Mouse (Mus musculus) intestine, embryonic 16.5 days (tissue): ENCODE results near the gene Samd5. TPM values are rescaled to one million over a fixed set of nuclear protein-coding genes. Genes with fewer than 3 reads are reported as not detected.

ENCODE experiments used
- ATAC-seq: fragments of 200-750 bp; cut with Nextera tagmentation; 2 replicates; pipeline ENCODE4 v1.8.0; 2017; ENCODE audit warnings: moderate TSS enrichment, moderate library complexity
- H3K27ac ChIP-seq: fragments of 300-500 bp; sonication (generic); 2 replicates; pipeline ENCODE4 v1.5.1; 2014; ENCODE audit warnings: mild to moderate bottlenecking, low read length
- H3K27me3 ChIP-seq: fragments of 300-500 bp; sonication (generic); replicated peaks from 2 replicates; pipeline ENCODE4 v1.6.1; 2014; ENCODE audit warnings: low read length, control low read depth, mixed read lengths; ENCODE audit not compliant: control insufficient read depth, insufficient read depth
- H3K36me3 ChIP-seq: fragments of 300-500 bp; sonication (generic); 2 replicates; pipeline ENCODE4 v1.6.1; 2014; ENCODE audit warnings: low read length, control low read depth; ENCODE audit not compliant: control insufficient read depth, insufficient read depth
- H3K4me1 ChIP-seq: fragments of 300-500 bp; sonication (generic); 2 replicates; pipeline ENCODE4 v1.6.1; 2014; ENCODE audit warnings: low read length, control low read depth, mixed read lengths; ENCODE audit not compliant: control insufficient read depth, insufficient read depth
- H3K4me2 ChIP-seq: fragments of 300-500 bp; sonication (generic); 2 replicates; pipeline ENCODE4 v1.6.1; 2014; ENCODE audit warnings: low read depth, low read length, control low read depth
- H3K4me3 ChIP-seq: fragments of 300-500 bp; sonication (generic); 2 replicates; pipeline ENCODE4 v1.5.1; 2014; ENCODE audit warnings: mild to moderate bottlenecking, low read length
- H3K9ac ChIP-seq: fragments of 300-500 bp; sonication (generic); 2 replicates; pipeline ENCODE4 v1.6.1; 2014; ENCODE audit warnings: low read depth, low read length
- H3K9me3 ChIP-seq: fragments of 300-500 bp; sonication (generic); 2 replicates; pipeline ENCODE4 v1.6.1; 2016; ENCODE audit warnings: low read length, control low read depth; ENCODE audit not compliant: control insufficient read depth
- WGBS: fragments of 180-500 bp; shearing (Covaris S2); extraction: QIAGEN DNeasy Blood & Tissue Kit; methylation state at CpG from one replicate; pipeline ENCODE4 v1.1.7; 2014; 5-methylcytosine and 5-hydroxymethylcytosine counted together
- polyA plus RNA-seq: library from polyadenylated mRNA; unstranded; fragments of >200 nt; fragmentation: Nextera tagmentation; extraction: Ambion mirVana; gene quantifications from 2 replicates; pipeline ENCODE4 v1.2.1, GENCODE M21; 2015

Samd5 gene
- polyA plus RNA-seq, 1 experiment from 2014 or later, result 5.1 TPM

- WGBS, result 85% methylated on average over 6 of the region's 6 CpGs
- no peaks in the 10 kb centered on the region for H3K9me3 ChIP-seq
- H3K4me2 ChIP-seq, result no peak overlapping the region
- ATAC-seq, result no peak
- H3K4me3 ChIP-seq, result no peak overlapping the region
- no peaks in the 10 kb centered on the region for H3K36me3 ChIP-seq
- H3K27me3 ChIP-seq, result no peaks in the 10 kb centered on the region
- H3K4me1 ChIP-seq, result peaks cover 8% of the 10 kb centered on the region; the same call in 1 of the 2 replicates
- no peak overlapping the region for H3K27ac ChIP-seq
- no peak overlapping the region for H3K9ac ChIP-seq
These were observed 4.7 kb downstream of the Samd5 start for GRCm38 (mm10) chr10:9670351-9670750.

DNA sequence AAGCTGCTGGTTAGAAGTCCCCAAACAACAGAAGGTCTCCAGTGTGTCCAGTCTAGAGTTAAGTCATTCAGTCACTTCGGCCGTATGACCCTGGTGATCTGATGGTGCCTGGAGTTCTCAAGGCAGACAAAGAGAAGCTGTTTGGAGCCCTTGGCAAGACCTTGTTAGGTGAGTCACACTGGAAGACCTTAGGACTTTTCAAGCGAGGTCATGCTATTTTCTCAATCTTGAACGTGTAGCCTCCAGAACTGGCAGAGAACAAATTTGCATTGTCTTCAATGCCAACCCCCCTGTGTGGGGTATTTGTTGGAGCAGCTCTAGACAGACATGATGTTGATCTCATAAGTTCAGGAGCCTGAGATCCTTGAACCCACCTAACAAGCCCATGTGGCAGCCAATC, 6.2 kb downstream of the Samd5 start:
- Histone ChIP-seq H3K4me2 (no peak overlapping the region), H3K9ac (no peak overlapping the region), H3K4me3 (no peak overlapping the region), H3K27ac (no peak overlapping the region), H3K4me1 (peaks cover 4% of the 10 kb centered on the region; the same call in 1 of the 2 replicates), H3K9me3 (no peaks in the 10 kb centered on the region), H3K36me3 (no peaks in the 10 kb centered on the region), H3K27me3 (no peaks in the 10 kb centered on the region)
- no peak for ATAC-seq
- 83% methylated on average over 4 of the region's 4 CpGs for WGBS

DNA sequence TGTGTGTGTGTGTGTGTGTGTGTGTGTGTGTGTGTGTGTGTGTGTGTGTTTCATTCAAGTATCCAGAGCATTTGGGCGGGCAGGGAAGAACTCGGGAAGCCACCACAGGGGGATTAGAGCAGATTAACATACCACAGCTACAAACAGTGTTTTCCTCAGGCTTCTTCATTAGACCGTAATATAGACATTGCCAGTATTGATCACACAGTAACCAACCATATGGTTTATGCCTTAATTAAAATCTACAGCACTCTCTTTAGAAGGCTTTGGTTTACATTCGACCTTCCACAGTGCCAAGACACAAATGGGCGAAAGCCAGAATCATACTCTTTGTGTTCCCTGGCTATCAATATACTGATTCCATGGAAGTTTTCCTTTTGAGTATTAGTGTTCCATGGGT, 22.1 kb downstream of the Samd5 start:
- 86% methylated on average over 5 of the region's 5 CpGs for WGBS
- Histone ChIP-seq H3K9me3 (no peaks in the 10 kb centered on the region), H3K4me2 (no peak overlapping the region), H3K4me3 (no peak overlapping the region), H3K36me3 (no peaks in the 10 kb centered on the region), H3K4me1 (peaks cover 10% of the 10 kb centered on the region), H3K9ac (no peak overlapping the region), H3K27me3 (no peaks in the 10 kb centered on the region), H3K27ac (no peak overlapping the region)
- ATAC-seq, result no peak

DNA sequence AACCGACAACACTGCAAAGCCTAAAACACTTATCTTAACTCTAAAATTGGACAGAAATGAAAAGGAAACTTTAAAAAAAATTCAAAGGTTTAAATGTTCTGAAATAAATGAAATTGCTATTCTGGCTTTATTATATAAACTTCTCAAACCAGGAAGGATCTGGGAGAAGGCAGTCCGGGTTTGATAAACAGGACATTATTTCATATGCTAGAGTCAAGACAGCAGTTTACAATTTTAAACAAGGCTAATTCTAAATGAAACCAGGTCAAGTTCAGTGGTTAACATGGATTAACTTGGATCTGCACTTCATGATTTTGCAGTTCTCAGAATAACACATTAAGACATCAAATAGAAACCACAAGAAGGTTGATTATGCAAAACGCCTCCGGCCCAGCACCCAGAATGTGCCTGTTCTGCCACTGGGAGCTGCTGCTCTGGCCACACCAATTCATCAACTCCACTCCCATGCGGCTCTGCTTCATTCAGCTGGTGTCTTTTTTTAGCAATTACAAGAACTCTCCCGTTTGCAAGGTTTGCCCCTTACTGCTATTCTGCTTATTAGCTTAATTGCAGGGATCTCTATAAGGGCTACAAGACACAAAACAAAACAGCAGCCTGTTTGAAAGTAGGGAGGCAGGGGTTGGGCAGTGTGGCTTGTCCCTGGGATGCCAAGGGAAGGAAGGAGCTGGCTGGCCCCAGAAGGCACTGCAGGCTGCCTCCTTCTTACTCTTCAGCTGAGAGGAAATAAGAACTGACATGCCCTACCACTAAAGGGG, 24.8 kb downstream of the Samd5 start:
- Histone ChIP-seq H3K9me3 (no peaks in the 10 kb centered on the region), H3K27ac (peak overlapping the region; percentile 33; the same call in 1 of the 2 replicates), H3K4me1 (peaks cover 10% of the 10 kb centered on the region), H3K27me3 (no peaks in the 10 kb centered on the region), H3K9ac (no peak overlapping the region), H3K36me3 (no peaks in the 10 kb centered on the region), H3K4me2 (0 out of 2 replicates have a peak overlapping the region, but pooled peaks have one; percentile 3), H3K4me3 (no peak overlapping the region)
- WGBS, result 42% methylated on average over 6 of the region's 6 CpGs
- ATAC-seq, result no peak

- WGBS, result 55% methylated on average over 2 of the region's 2 CpGs
- Histone ChIP-seq H3K27ac (0 out of 2 replicates have a peak overlapping the region, but pooled peaks have one; percentile 20), H3K4me2 (no peak overlapping the region), H3K4me1 (peaks cover 10% of the 10 kb centered on the region), H3K4me3 (no peak overlapping the region), H3K9me3 (no peaks in the 10 kb centered on the region), H3K36me3 (no peaks in the 10 kb centered on the region), H3K27me3 (no peaks in the 10 kb centered on the region), H3K9ac (no peak overlapping the region)
- ATAC-seq, result no peak
These were observed 26.5 kb downstream of the Samd5 start for GRCm38 (mm10) chr10:9648464-9648863.

DNA sequence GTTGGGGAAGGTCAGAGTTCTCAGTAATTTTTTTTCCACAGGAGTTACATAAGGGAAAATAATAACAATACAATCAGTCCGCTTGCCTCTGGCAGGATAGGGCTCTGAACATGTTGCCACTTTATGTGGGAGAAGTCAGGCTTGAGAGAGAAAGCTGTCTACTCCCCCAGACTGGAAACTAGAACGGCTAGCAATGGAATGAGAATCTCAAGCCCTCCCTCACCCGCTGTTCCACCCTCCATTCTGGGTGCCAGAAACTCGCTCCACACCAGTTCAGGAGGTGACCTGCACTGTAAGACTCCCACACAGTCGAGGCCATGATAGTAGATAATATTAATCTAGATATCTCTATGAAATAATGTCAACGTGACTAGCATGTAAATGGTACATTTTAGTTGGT, 27.3 kb downstream of the Samd5 start:
- Histone ChIP-seq H3K27ac (no peak overlapping the region), H3K4me2 (no peak overlapping the region), H3K4me1 (peaks cover 10% of the 10 kb centered on the region), H3K4me3 (no peak overlapping the region), H3K9me3 (no peaks in the 10 kb centered on the region), H3K9ac (no peak overlapping the region), H3K27me3 (no peaks in the 10 kb centered on the region), H3K36me3 (no peaks in the 10 kb centered on the region)
- WGBS, result 69% methylated on average over 6 of the region's 6 CpGs
- no peak for ATAC-seq

DNA sequence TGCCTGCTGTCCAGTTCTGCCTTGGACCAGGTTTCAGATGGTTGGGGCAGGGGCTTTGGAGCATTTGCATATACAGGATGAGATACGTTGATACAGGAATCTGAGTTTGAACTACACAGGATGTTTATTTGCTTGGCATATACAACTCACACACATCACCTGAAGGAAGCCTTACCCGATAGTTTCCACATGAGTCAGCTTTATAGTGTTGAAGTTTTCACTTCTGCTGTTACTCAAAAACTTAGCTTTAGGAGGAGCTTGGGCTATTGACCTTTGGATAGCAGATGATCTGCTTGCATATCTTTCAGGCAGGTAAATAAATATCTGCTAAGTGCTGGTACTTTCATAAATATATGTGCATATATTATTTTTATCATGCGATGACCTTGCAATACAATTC, 28.6 kb downstream of the Samd5 start:
- Histone ChIP-seq H3K9me3 (no peaks in the 10 kb centered on the region), H3K4me2 (no peak overlapping the region), H3K27ac (no peak overlapping the region), H3K4me1 (peaks cover 10% of the 10 kb centered on the region), H3K27me3 (no peaks in the 10 kb centered on the region), H3K36me3 (no peaks in the 10 kb centered on the region), H3K4me3 (no peak overlapping the region), H3K9ac (no peak overlapping the region)
- WGBS, result 66% methylated on average over 3 of the region's 3 CpGs
- ATAC-seq, result no peak

GRCm38 (mm10) chr10:9643531-9643930, 31.5 kb downstream of the Samd5 start:
- no peak overlapping the region for H3K9ac ChIP-seq
- 74% methylated on average over 6 of the region's 6 CpGs for WGBS

GRCm38 (mm10) chr10:9642077-9642476, 32.9 kb downstream of the Samd5 start:
- Histone ChIP-seq H3K36me3 (no peaks in the 10 kb centered on the region), H3K4me2 (no peak overlapping the region), H3K27me3 (no peaks in the 10 kb centered on the region), H3K9ac (no peak overlapping the region), H3K27ac (no peak overlapping the region), H3K4me1 (peaks cover 7% of the 10 kb centered on the region; the same call in 1 of the 2 replicates), H3K9me3 (no peaks in the 10 kb centered on the region), H3K4me3 (no peak overlapping the region)
- ATAC-seq, result no peak
- WGBS, result 80% methylated on average over 4 of the region's 4 CpGs

More at GRCm38 (mm10) chr10:9643531-9643930, 31.5 kb downstream of the Samd5 start:
- no peak for ATAC-seq
- no peaks in the 10 kb centered on the region for H3K27me3 ChIP-seq
- no peak overlapping the region for H3K4me3 ChIP-seq
- no peak overlapping the region for H3K4me2 ChIP-seq
- no peaks in the 10 kb centered on the region for H3K36me3 ChIP-seq
- H3K4me1 ChIP-seq, result peaks cover 11% of the 10 kb centered on the region; the same call in 1 of the 2 replicates
- no peak overlapping the region for H3K27ac ChIP-seq
- no peaks in the 10 kb centered on the region for H3K9me3 ChIP-seq
